Mouse (Mus musculus) ES-Bruce4 (cell line): Measurements from ENCODE around the gene Trim17. TPM values are rescaled to one million over a fixed set of nuclear protein-coding genes. Genes with fewer than 3 reads are reported as not detected.
A peak's percentile ranks its signal among the peaks of the same experiment; 100 is the strongest.

Experiments used
- H3K27ac ChIP-seq: 2 replicates; pipeline ENCODE4 v1.5.1; 2012; ENCODE audit warnings: low read length, inconsistent platforms; ENCODE audit not compliant: insufficient read depth
- H3K27me3 ChIP-seq: 2 replicates; pipeline ENCODE4 v1.6.1; 2012; ENCODE audit warnings: mild to moderate bottlenecking, low read length, inconsistent platforms; ENCODE audit not compliant: control insufficient read depth, poor library complexity, insufficient read depth, severe bottlenecking
- H3K36me3 ChIP-seq: 2 replicates; pipeline ENCODE4 v1.6.1; 2012; ENCODE audit warnings: inconsistent platforms, mild to moderate bottlenecking, low read length, moderate library complexity; ENCODE audit not compliant: control insufficient read depth, poor library complexity, insufficient read depth, severe bottlenecking
- H3K4me1 ChIP-seq: one replicate; pipeline ENCODE4 v1.8.1; 2011; ENCODE audit warnings: low read length; ENCODE audit not compliant: control insufficient read depth, insufficient read depth
- H3K4me3 ChIP-seq: 2 replicates; pipeline ENCODE4 v1.5.1; 2011; ENCODE audit warnings: low read depth, mild to moderate bottlenecking, low read length
- H3K9ac ChIP-seq: 2 replicates; pipeline ENCODE4 v1.6.1; 2012; ENCODE audit warnings: low read depth, mild to moderate bottlenecking, inconsistent platforms; ENCODE audit not compliant: poor library complexity, severe bottlenecking
- H3K9me3 ChIP-seq: replicated peaks from 2 replicates; pipeline ENCODE4 v1.6.1; 2012; ENCODE audit warnings: mild to moderate bottlenecking, low read length, inconsistent platforms; ENCODE audit not compliant: control insufficient read depth, poor library complexity, insufficient read depth, severe bottlenecking
- CTCF ChIP-seq: IDR thresholded peaks from one replicate; pipeline ENCODE4 v1.8.1; 2011; ENCODE audit warnings: low read depth, low read length
- EP300 ChIP-seq: IDR thresholded peaks from 2 replicates; pipeline ENCODE4 v1.6.1; 2011; ENCODE audit warnings: low read depth, low read length; ENCODE audit not compliant: insufficient read depth
- POLR2A ChIP-seq: IDR thresholded peaks from one replicate; pipeline ENCODE4 v1.8.1; 2011; ENCODE audit warnings: low read length; ENCODE audit not compliant: insufficient read depth
- polyA plus RNA-seq: library from polyadenylated mRNA; stranded (reverse); fragments of >200 nt; gene quantifications from 2 replicates; pipeline ENCODE4 v1.2.4, GENCODE M21; 2011; ENCODE audit warnings: low read depth; ENCODE audit not compliant: missing spikeins, insufficient read depth, insufficient read length

Trim17 gene
- polyA plus RNA-seq = not detected in 2 replicates

DNA sequence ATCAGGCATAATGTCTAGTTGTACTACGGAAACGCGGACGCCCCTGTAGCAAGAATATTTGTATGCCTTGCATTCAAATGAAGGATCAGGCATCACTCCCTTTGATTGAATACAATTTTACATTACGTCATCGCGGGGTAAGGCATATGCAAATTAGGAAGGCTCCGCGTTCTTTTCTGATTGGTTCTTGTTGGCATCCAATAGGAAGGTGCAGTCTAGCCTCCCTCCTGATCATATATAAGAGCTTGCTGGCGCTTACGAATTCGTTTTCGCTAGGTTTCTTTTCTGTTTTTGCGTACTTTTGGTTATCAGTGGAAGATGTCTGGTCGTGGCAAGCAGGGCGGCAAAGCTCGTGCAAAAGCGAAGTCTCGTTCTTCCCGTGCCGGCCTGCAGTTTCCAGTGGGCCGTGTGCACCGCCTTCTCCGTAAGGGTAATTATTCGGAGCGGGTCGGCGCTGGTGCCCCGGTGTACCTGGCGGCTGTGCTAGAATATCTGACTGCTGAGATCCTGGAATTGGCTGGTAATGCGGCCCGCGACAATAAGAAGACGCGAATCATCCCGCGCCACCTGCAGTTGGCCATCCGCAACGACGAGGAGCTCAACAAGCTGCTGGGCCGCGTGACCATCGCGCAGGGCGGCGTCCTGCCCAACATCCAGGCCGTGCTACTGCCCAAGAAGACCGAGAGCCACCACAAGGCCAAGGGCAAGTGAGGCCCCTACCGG lies at the start of gene Trim17, which contains the start of gene Hist3h2a:
Trim17 (plus strand) TSS at position 266 of the 723 bp plus-strand sequence.
Hist3h2a (plus strand) TSS at position 266 of the 723 bp plus-strand sequence.
- Histone ChIP-seq H3K9ac (peak within 1 kb of the TSS; percentile 83), H3K27ac (peak within 1 kb of the TSS; percentile 90), H3K4me3 (peak within 1 kb of the TSS; percentile 97), H3K27me3 (no peaks in the 10 kb centered on the region), H3K9me3 (no peaks in the 10 kb centered on the region), H3K36me3 (no peaks in the 10 kb centered on the region), H3K4me1 (no peaks in the 10 kb centered on the region)
- peak; percentile 10 for TF ChIP-seq CTCF
- peak; percentile 98 for TF ChIP-seq POLR2A
- no peak for TF ChIP-seq EP300

DNA sequence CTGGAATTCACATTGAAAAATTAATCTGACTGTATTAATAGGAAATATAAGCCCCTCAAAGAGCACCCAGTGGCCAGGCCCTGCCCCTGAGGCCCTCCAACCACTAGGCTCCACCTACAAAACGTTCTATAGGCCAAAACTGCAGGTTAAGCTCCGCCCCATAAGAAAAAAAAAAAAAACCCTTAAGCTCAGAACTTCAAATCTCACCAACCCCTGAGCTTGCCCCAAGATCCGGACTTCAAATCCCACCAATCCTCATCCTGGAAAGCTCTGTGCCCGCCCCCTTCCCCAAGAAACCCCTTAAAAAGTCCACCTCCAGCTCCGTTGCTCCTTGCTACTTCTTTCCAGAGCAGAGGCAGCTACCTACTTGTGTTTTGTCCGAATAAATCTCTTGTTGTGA lies 49.6 kb upstream of the Trim17 start:
- H3K27me3 ChIP-seq = no peaks in the 10 kb centered on the region
- no peak overlapping the region for H3K27ac ChIP-seq
- peaks cover 3% of the 10 kb centered on the region; the same call in 1 of the 2 replicates for H3K36me3 ChIP-seq
- no peak overlapping the region for H3K9ac ChIP-seq
- peak overlapping the region; percentile 50; the same call in 1 of the 2 replicates for H3K4me3 ChIP-seq
- peak; percentile 38 for TF ChIP-seq POLR2A
- TF ChIP-seq EP300 = no peak
- TF ChIP-seq CTCF = no peak
- H3K9me3 ChIP-seq = no peaks in the 10 kb centered on the region
- no peaks in the 10 kb centered on the region for H3K4me1 ChIP-seq

DNA sequence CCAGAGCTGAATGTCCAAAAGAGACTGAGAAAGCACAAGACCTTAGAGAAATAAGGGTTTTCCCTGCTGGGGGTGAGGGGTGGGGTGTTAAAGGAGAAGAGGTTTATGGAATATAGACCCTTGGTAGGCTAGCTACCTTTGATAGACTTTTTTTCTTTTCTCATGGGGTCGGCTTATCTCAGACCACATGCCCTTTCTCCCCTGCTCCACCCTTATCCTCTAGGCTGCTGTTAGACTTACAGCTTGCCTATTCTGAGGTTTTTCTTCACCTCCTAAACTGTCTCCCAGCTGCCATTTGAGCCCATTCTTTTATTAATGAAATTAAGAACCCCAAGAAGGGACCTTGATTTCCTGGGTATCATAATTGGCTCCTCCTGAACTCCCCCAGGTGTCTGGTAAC lies 40.7 kb upstream of the Trim17 start:
- Histone ChIP-seq H3K4me3 (no peak overlapping the region), H3K9ac (no peak overlapping the region; the same call in 1 of the 2 replicates), H3K4me1 (no peaks in the 10 kb centered on the region), H3K36me3 (no peaks in the 10 kb centered on the region), H3K27me3 (no peaks in the 10 kb centered on the region), H3K27ac (no peak overlapping the region), H3K9me3 (no peaks in the 10 kb centered on the region)
- no peak for TF ChIP-seq EP300
- TF ChIP-seq POLR2A = no peak
- TF ChIP-seq CTCF = no peak

DNA sequence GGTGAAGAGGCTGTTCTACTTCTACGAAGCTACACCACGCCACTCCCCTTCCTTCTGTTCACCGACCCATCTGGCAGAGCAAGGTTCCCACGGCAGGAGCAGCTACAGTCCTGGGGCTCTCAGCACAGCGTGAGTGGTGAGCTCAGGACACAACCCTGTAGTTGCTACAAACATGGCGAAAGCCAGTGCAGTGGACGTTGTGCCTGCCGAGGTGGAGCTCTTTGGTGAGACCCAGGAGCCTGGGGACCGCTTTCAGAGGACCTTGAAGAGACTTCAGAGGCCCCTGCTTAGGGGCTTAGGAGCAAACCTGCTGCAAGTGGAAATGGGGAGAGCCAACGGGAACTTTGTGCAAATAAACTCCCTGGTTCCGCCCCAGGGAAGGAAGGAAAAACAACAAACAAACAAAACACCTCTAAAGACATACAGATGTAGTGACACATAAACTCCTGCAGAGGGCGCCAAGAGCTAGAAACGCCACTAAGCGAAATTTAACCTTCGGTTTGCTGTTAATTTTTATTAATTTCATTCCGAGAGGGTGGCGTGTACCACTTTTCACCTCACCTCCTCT lies 39.9 kb upstream of the Trim17 start:
- Histone ChIP-seq H3K27me3 (no peaks in the 10 kb centered on the region), H3K9me3 (no peaks in the 10 kb centered on the region), H3K4me1 (no peaks in the 10 kb centered on the region), H3K27ac (no peak overlapping the region), H3K4me3 (peak overlapping the region; percentile 50), H3K36me3 (no peaks in the 10 kb centered on the region), H3K9ac (peak overlapping the region; percentile 2; the same call in 1 of the 2 replicates)
- no peak for TF ChIP-seq EP300
- no peak for TF ChIP-seq POLR2A

DNA sequence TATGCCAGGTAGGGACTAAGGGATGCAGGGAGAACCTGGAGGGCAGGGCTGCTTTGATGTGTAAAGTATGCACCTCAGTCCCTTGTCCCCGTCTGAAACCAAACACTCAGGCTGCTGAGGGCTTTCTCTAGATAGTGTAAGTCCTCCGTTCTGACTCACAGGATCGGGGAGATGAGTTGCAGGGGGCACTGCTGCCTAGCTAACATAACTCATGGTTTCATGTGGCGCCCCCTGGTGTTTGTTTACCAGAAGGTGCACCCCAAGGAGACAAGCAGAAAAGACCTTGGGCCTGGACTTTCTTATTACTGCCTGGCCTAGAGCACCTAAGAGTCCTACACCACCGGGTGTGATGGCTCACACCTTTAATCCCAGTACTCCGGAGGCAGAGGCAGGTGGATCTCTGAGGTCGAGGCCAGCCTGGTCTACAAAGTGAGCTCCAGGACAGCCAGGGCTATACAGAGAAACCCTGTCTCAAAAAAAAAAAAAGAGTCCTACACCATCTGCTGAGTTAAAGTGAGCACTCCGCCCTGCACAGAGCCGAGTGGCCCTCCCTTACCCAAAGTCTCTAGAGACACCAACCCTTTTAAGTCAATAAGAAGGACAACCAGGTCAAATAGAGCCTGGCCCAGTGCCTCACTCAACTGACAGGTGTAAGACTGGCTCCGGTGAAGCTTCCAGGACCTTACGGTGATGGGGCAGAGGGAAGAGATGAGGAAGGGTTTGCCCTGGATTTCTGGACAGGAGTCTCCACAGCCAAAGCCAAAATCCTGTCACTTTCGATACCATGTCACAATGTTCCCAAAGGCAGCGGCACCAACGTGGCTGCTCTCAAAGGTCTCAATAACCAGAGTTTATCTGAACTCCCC lies 37.4 kb upstream of the Trim17 start:
- TF ChIP-seq POLR2A (no peak), EP300 (no peak), CTCF (peak; percentile 67)
- Histone ChIP-seq H3K4me3 (no peak overlapping the region), H3K36me3 (no peaks in the 10 kb centered on the region), H3K4me1 (no peaks in the 10 kb centered on the region), H3K27me3 (no peaks in the 10 kb centered on the region), H3K9me3 (no peaks in the 10 kb centered on the region), H3K9ac (no peak overlapping the region), H3K27ac (no peak overlapping the region)
